Mouse (Mus musculus) kidney, postnatal 0 days (tissue): Measurements from ENCODE around the gene Rad54l2. TPM values are rescaled to one million over a fixed set of nuclear protein-coding genes. Genes with fewer than 3 reads are reported as not detected.

Experiments used
- ATAC-seq: fragments of 200-750 bp; cut with Nextera tagmentation; replicated peaks from 2 replicates; pipeline ENCODE4 v1.8.0; 2017; ENCODE audit warnings: low read depth, moderate number of reproducible peaks, moderate TSS enrichment, moderate library complexity; ENCODE audit not compliant: low FRiP score
- DNase-seq: peaks from one replicate; pipeline ENCODE4 v3.0.0-alpha.2; 2016; ENCODE audit warnings: low spot score
- H3K27ac ChIP-seq: fragments of 300-500 bp; sonication (generic); 2 replicates; pipeline ENCODE4 v1.5.1; 2014; ENCODE audit warnings: mild to moderate bottlenecking
- H3K27me3 ChIP-seq: fragments of 300-500 bp; sonication (generic); 2 replicates; pipeline ENCODE4 v1.6.1; 2014; ENCODE audit warnings: low read length, mixed read lengths; ENCODE audit not compliant: insufficient read depth
- H3K36me3 ChIP-seq: fragments of 300-500 bp; sonication (generic); 2 replicates; pipeline ENCODE4 v1.6.1; 2014; ENCODE audit warnings: low read length, mixed read lengths; ENCODE audit not compliant: insufficient read depth
- H3K4me1 ChIP-seq: fragments of 300-500 bp; sonication (generic); replicated peaks from 2 replicates; pipeline ENCODE4 v1.6.1; 2014; ENCODE audit warnings: antibody characterized with exemption, low read length, mixed read lengths; ENCODE audit not compliant: insufficient read depth
- H3K4me2 ChIP-seq: fragments of 300-500 bp; sonication (generic); 2 replicates; pipeline ENCODE4 v1.6.1; 2014; ENCODE audit warnings: mild to moderate bottlenecking, low read length, moderate library complexity, mixed read lengths
- H3K4me3 ChIP-seq: fragments of 300-500 bp; sonication (generic); replicated peaks from 2 replicates; pipeline ENCODE4 v1.5.1; 2014; ENCODE audit warnings: low read depth, low read length
- H3K9ac ChIP-seq: fragments of 300-500 bp; sonication (generic); 2 replicates; pipeline ENCODE4 v1.6.1; 2014; ENCODE audit warnings: low read depth, low read length
- H3K9me3 ChIP-seq: fragments of 300-500 bp; sonication (generic); replicated peaks from 2 replicates; pipeline ENCODE4 v1.6.1; 2016; ENCODE audit warnings: low read length, inconsistent platforms, mixed read lengths
- CTCF ChIP-seq: IDR thresholded peaks from 2 replicates; pipeline ENCODE4 v1.5.1; 2016; ENCODE audit warnings: antibody characterized with exemption, low read depth, mild to moderate bottlenecking, moderate library complexity
- WGBS: fragments of 180-500 bp; shearing (Covaris S2); extraction: QIAGEN DNeasy Blood & Tissue Kit; methylation state at CpG from one replicate; pipeline ENCODE4 v1.1.7; 2014; 5-methylcytosine and 5-hydroxymethylcytosine counted together
- polyA plus RNA-seq: library from polyadenylated mRNA; unstranded; fragments of >200 nt; fragmentation: Nextera tagmentation; extraction: Ambion mirVana; gene quantifications from 2 replicates; pipeline ENCODE4 v1.2.1, GENCODE M21; 2015

The Rad54l2 gene
- polyA plus RNA-seq, 1 experiment from 2014 or later: 2.7 TPM

DNA sequence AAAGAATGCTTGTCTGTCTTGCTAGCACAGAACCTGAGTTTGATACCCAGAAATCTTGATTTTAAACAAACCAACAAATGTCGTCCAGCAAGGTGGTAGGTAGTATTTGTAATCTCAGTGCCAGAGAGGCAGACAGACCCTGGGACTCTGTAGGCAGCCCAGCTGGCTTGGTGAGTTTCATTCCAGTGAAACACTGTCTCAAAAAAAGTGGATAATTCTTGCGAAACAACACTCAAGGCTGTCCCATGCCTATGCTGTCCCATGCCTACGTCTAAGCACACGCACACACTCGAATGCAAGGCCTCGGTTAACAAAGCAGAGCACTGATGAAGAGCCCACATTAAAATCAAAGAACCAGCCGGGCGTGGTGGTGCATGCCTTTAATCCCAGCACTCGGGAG, 32.6 kb downstream of the Rad54l2 start:
- Histone ChIP-seq H3K36me3 (peaks cover 20% of the 10 kb centered on the region), H3K27me3 (no peaks in the 10 kb centered on the region), H3K4me2 (no peak overlapping the region), H3K27ac (no peak overlapping the region), H3K9ac (no peak overlapping the region), H3K4me3 (no peak overlapping the region), H3K9me3 (no peaks in the 10 kb centered on the region), H3K4me1 (no peaks in the 10 kb centered on the region)
- DNase-seq (no peak), ATAC-seq (no peak)
- 97% methylated on average over 9 of the region's 9 CpGs for WGBS
- no peak for TF ChIP-seq CTCF

- TF ChIP-seq CTCF: no peak
- Histone ChIP-seq H3K36me3 (peaks cover 20% of the 10 kb centered on the region), H3K4me1 (no peaks in the 10 kb centered on the region), H3K27me3 (no peaks in the 10 kb centered on the region), H3K27ac (no peak overlapping the region), H3K9ac (no peak overlapping the region), H3K4me2 (no peak overlapping the region), H3K9me3 (no peaks in the 10 kb centered on the region), H3K4me3 (no peak overlapping the region)
- 85% methylated on average over 4 of the region's 4 CpGs for WGBS
- DNase-seq (no peak), ATAC-seq (no peak)
These were observed 33.2 kb downstream of the Rad54l2 start for GRCm38 (mm10) chr9:106755776-106756175.

- H3K9ac ChIP-seq: no peak overlapping the region
- ATAC-seq (no peak), DNase-seq (no peak)
- 82% methylated on average over 2 of the region's 2 CpGs for WGBS
- TF ChIP-seq CTCF: no peak
- no peak overlapping the region for H3K4me2 ChIP-seq
- peaks cover 20% of the 10 kb centered on the region for H3K36me3 ChIP-seq
- H3K27me3 ChIP-seq: no peaks in the 10 kb centered on the region
- H3K4me1 ChIP-seq: no peaks in the 10 kb centered on the region
- H3K4me3 ChIP-seq: no peak overlapping the region
- H3K27ac ChIP-seq: no peak overlapping the region
- no peaks in the 10 kb centered on the region for H3K9me3 ChIP-seq
These were observed 34.7 kb downstream of the Rad54l2 start for GRCm38 (mm10) chr9:106754311-106754710.

- Histone ChIP-seq H3K9me3 (no peaks in the 10 kb centered on the region), H3K27ac (no peak overlapping the region), H3K4me1 (no peaks in the 10 kb centered on the region), H3K27me3 (no peaks in the 10 kb centered on the region), H3K4me3 (no peak overlapping the region), H3K4me2 (no peak overlapping the region), H3K9ac (no peak overlapping the region), H3K36me3 (peaks cover 20% of the 10 kb centered on the region)
- no peak for ATAC-seq
- 67% methylated on average over 5 of the region's 5 CpGs for WGBS
- DNase-seq: no peak
- TF ChIP-seq CTCF: no peak
These were observed 36.9 kb downstream of the Rad54l2 start for GRCm38 (mm10) chr9:106752135-106752534.

GRCm38 (mm10) chr9:106739962-106740361, 49.0 kb downstream of the Rad54l2 start:
- no peak for ATAC-seq
- Histone ChIP-seq H3K36me3 (no peaks in the 10 kb centered on the region), H3K4me2 (no peak overlapping the region)

GRCm38 (mm10) chr9:106739056-106739455, 49.9 kb downstream of the Rad54l2 start:
- Histone ChIP-seq H3K27me3 (no peaks in the 10 kb centered on the region), H3K4me2 (no peak overlapping the region), H3K4me3 (no peak overlapping the region), H3K4me1 (no peaks in the 10 kb centered on the region), H3K9ac (no peak overlapping the region), H3K27ac (no peak overlapping the region), H3K9me3 (no peaks in the 10 kb centered on the region), H3K36me3 (no peaks in the 10 kb centered on the region)
- TF ChIP-seq CTCF: no peak
- WGBS: 88% methylated on average over 1 of the region's 1 CpGs
- no peak for DNase-seq
- ATAC-seq: no peak

More at GRCm38 (mm10) chr9:106739962-106740361, 49.0 kb downstream of the Rad54l2 start:
- Histone ChIP-seq H3K27me3 (no peaks in the 10 kb centered on the region), H3K4me1 (no peaks in the 10 kb centered on the region), H3K4me3 (no peak overlapping the region), H3K9me3 (no peaks in the 10 kb centered on the region), H3K9ac (no peak overlapping the region), H3K27ac (no peak overlapping the region)
- TF ChIP-seq CTCF: no peak
- DNase-seq: no peak
- WGBS: 78% methylated on average over 1 of the region's 1 CpGs
